Mouse (Mus musculus): ENCODE measurements at regions not wholly inside any gene's neighbourhood (a gene's known extent, or its start where the extent isn't known, plus 50 kb on each side); places are given as distances from the start of the nearest gene placed in this dataset.
A peak's percentile ranks its signal among the peaks of the same experiment; 100 is the strongest.

- TF ChIP-seq CTCF (IDR thresholded peaks at IDR 0.05; ENCODE audit: borderline replicate concordance, control insufficient read depth, extremely low read depth, insufficient read depth, low read length, poor library complexity) (0 out of 2 replicates have a peak, but pooled peaks have one; percentile 8), POLR2A (IDR thresholded peaks at IDR 0.05; ENCODE audit: control insufficient read depth, extremely low read depth, insufficient read depth, low read length, poor library complexity) (no peak)
These were observed 61.5 kb upstream of the Nkx1-1 start for GRCm38 (mm10) chr5:33495276-33495675.

Data from thymus, adult 2 months (tissue).